Mouse (Mus musculus) heart, postnatal 14 days (tissue): Measurements from ENCODE around the gene Col23a1. TPM values are rescaled to one million over a fixed set of nuclear protein-coding genes. Genes with fewer than 3 reads are reported as not detected.

Source experiments
- DNase-seq, 2 experiments: peaks; one replicate each; pipeline ENCODE4 v3.0.0; 2021 to 2022
- intact Hi-C: fragments of 180-260 bp; cut with DNase I; formaldehyde crosslinking; loops from one replicate; pipeline ENCODE4 v1.15.1; 2025
- total RNA-seq, 2 experiments: library from RNA; stranded (reverse); gene quantifications; 2 replicates each; pipeline ENCODE4 v1.2.3; 2021

Gene Col23a1
- total RNA-seq, 2 experiments from 2014 or later = 1.5 to 1.7 TPM

- no peak for DNase-seq
- intact Hi-C loops = no loop called here
These were observed 132.2 kb downstream of the Col23a1 start for GRCm38 (mm10) chr11:51421878-51422277.

GRCm38 (mm10) chr11:51422713-51423112 is 133.0 kb downstream of the Col23a1 start:
- intact Hi-C loops = no loop called here
- DNase-seq = no peak

- intact Hi-C loops = no loop called here
- no peak for DNase-seq
These were observed 136.4 kb downstream of the Col23a1 start for GRCm38 (mm10) chr11:51426155-51426554.

- intact Hi-C loops = no loop called here
These were observed 139.9 kb downstream of the Col23a1 start for GRCm38 (mm10) chr11:51429428-51430179.

GRCm38 (mm10) chr11:51430180-51430578 is 140.5 kb downstream of the Col23a1 start:
- DNase-seq = no peak
- intact Hi-C loops = no loop called here

More at GRCm38 (mm10) chr11:51429428-51430179, 139.9 kb downstream of the Col23a1 start:
- DNase-seq = no peak

- intact Hi-C loops = no loop called here
- DNase-seq = no peak
These were observed 141.6 kb downstream of the Col23a1 start for GRCm38 (mm10) chr11:51431287-51431686.

GRCm38 (mm10) chr11:51431968-51432367 is 142.2 kb downstream of the Col23a1 start:
- intact Hi-C loops = no loop called here

GRCm38 (mm10) chr11:51442006-51442405 is 152.3 kb downstream of the Col23a1 start:
- intact Hi-C loops = no loop called here
- DNase-seq = no peak

More at GRCm38 (mm10) chr11:51431968-51432367, 142.2 kb downstream of the Col23a1 start:
- no peak for DNase-seq

GRCm38 (mm10) chr11:51442599-51442998 is 152.9 kb downstream of the Col23a1 start:
- intact Hi-C loops = no loop called here
- no peak for DNase-seq

- no peak for DNase-seq
- intact Hi-C loops = no loop called here
These were observed 154.1 kb downstream of the Col23a1 start for GRCm38 (mm10) chr11:51443818-51444217.

- intact Hi-C loops = no loop called here
- DNase-seq = no peak
These were observed 154.9 kb downstream of the Col23a1 start for GRCm38 (mm10) chr11:51444649-51445048.

- intact Hi-C loops = loop anchor here (2.0 kb wide), 2 partner anchors 120 to 158 kb away; partner anchors contain the start of gene Col23a1
- peak; percentile 65 to 77 for DNase-seq
These were observed 157.1 kb downstream of the Col23a1 start for GRCm38 (mm10) chr11:51446711-51447425.

- intact Hi-C loops = no loop called here
These were observed 158.5 kb downstream of the Col23a1 start for GRCm38 (mm10) chr11:51448256-51448655.

GRCm38 (mm10) chr11:51448680-51449079 is 159.0 kb downstream of the Col23a1 start:
- intact Hi-C loops = no loop called here
- no peak for DNase-seq

More at GRCm38 (mm10) chr11:51448256-51448655, 158.5 kb downstream of the Col23a1 start:
- no peak for DNase-seq

- no peak for DNase-seq
- intact Hi-C loops = loop anchor here (5.0 kb wide), 1 partner anchor 82 kb away; no protein-coding TSS in a partner anchor
These were observed 160.2 kb downstream of the Col23a1 start for GRCm38 (mm10) chr11:51449881-51450280.

GRCm38 (mm10) chr11:51451281-51451680 is 161.6 kb downstream of the Col23a1 start:
- intact Hi-C loops = loop anchor here (5.0 kb wide), 1 partner anchor 81 kb away; no protein-coding TSS in a partner anchor
- no peak for DNase-seq

- intact Hi-C loops = loop anchor here (5.0 kb wide), 1 partner anchor 80 kb away; no protein-coding TSS in a partner anchor
These were observed 162.2 kb downstream of the Col23a1 start for GRCm38 (mm10) chr11:51451925-51452324.

GRCm38 (mm10) chr11:51453742-51454141 is 164.0 kb downstream of the Col23a1 start:
- intact Hi-C loops = loop anchor here (5.0 kb wide), 1 partner anchor 79 kb away; no protein-coding TSS in a partner anchor
- DNase-seq = no peak

More at GRCm38 (mm10) chr11:51451925-51452324, 162.2 kb downstream of the Col23a1 start:
- no peak for DNase-seq

- no peak for DNase-seq
These were observed 165.8 kb downstream of the Col23a1 start for GRCm38 (mm10) chr11:51455501-51455900.

GRCm38 (mm10) chr11:51457624-51458023 is 167.9 kb downstream of the Col23a1 start:
- DNase-seq = no peak
- intact Hi-C loops = no loop called here

More at GRCm38 (mm10) chr11:51455501-51455900, 165.8 kb downstream of the Col23a1 start:
- intact Hi-C loops = no loop called here

- peak; percentile 13 to 18 for DNase-seq
- intact Hi-C loops = no loop called here
These were observed 168.9 kb downstream of the Col23a1 start for GRCm38 (mm10) chr11:51458649-51459048.
